Mouse (Mus musculus) stomach, postnatal 0 days (tissue): ENCODE data around the gene Apoa5.

Source experiments
- CTCF ChIP-seq: IDR thresholded peaks from 2 replicates; pipeline ENCODE4 v1.5.1; 2016; ENCODE audit warnings: antibody characterized with exemption, low read depth, mild to moderate bottlenecking, moderate library complexity
- EP300 ChIP-seq: optimal IDR thresholded peaks from 2 replicates; pipeline ENCODE3; 2016; ENCODE audit warnings: antibody characterized with exemption

- TF ChIP-seq CTCF, result no peak
- no peak for TF ChIP-seq EP300
Measured at GRCm38 (mm10) chr9:46243584-46243983, 24.8 kb upstream of the Apoa5 start.
